Mouse (Mus musculus) neural tube, embryonic 10.5 days (tissue): ENCODE measurements around the gene 7530416G11Rik.

Experiments used
- DNase-seq: peaks from one replicate; pipeline ENCODE4 v3.0.0-alpha.2; 2017; ENCODE audit warnings: low spot score; ENCODE audit errors: extremely low spot score

7530416G11Rik gene

DNA sequence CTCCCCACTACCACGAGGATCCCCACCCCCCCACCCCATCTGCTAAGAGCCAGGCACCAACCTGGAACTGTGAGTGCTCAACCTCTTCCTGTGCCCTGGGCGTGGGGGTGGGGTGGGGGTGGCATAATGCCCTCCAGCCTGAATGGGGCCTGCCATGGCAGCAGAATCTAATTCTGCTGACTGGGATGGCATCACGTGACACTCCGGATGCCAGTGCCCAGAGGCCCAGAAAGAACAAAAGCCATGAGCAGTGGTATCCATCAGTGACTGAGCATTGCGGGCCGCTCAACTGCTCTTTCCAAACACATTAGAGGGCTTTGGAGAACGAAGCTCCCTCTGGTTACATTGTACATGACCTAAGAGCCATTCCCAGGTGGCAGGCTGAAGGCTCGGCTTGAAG, at the start of gene 7530416G11Rik:
7530416G11Rik (minus strand) TSS at position 101 of the 400 bp plus-strand sequence.
- DNase-seq = no peak

DNA sequence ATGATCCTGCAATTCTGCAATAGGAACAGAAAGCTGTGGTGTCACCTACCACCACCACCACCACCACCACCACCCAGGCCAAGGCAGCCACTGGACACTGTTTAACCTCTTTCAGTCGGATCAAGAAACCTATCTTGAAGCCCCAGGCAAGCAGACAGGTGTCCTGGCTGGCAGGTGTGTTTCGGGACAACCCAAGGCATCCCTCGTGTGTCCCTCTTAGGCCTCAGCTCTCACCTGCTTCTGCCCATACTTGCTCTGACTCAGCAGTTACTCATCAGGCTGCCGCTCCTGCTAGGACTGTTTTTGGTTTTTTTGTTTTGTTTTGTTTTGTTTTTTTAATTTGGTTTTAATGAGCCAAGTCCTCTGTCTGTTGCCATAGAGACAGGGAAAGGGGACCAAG, 43.5 kb upstream of the 7530416G11Rik start:
- DNase-seq = no peak

DNA sequence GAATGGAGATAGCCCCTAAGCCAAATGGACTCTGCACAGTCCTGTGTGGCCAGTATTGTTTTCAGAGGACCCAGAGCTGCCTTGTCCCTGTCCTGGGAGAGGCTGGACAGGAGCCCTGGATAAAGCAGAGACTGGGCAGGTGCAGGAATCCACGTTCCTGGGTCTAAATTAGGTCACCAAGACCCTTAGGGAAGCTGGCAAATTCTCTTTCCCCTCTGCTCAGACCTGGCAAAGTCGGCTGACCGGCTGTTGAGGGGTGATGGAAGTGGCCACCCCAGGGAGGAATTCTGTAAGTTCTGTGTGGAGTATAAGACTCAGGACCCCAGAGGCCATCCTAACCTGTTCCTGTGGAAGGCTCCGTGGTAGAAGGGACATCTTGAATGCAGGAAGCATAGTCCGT, 42.3 kb upstream of the 7530416G11Rik start:
- no peak for DNase-seq

DNA sequence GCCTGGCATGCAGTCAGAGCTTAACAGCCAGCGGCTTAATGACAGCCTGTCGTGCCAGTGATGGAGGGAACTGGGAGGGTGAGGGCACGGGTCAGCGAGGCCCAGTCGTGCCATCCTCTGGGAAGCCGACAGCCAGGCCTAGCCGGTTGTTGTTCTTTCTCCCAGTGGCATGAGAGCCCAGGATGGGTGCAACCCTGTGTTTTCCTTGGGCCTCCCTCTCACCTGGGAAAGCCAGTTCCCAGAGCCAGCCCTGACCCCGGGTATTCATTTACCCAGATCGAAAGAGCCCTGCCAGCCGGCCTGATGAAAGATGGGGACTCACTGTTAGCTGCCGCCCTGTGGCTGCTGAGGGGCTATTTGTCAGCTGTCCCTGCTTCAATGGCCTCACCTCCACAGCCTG, 35.1 kb upstream of the 7530416G11Rik start:
- peak; percentile 18 for DNase-seq

DNA sequence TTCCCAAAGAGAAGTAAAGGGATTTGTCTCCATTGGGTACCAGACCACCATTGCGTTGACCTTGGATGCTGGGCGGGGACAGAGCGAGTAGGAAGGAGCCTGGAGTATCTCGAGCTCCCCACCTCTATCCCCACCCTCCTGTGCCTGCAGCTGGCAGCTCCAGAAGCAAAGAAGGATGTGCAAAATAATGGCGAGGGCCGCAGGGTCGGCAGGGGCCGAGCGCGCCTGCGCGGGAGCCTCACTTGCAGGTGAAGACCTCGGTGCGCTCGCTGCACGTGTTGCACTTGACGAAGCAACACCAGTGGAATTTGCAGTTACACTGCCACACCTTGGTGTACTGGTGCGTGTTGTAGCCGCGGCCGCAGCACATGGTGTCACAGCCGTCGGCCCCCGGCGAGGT, 34.1 kb upstream of the 7530416G11Rik start:
- no peak for DNase-seq

DNA sequence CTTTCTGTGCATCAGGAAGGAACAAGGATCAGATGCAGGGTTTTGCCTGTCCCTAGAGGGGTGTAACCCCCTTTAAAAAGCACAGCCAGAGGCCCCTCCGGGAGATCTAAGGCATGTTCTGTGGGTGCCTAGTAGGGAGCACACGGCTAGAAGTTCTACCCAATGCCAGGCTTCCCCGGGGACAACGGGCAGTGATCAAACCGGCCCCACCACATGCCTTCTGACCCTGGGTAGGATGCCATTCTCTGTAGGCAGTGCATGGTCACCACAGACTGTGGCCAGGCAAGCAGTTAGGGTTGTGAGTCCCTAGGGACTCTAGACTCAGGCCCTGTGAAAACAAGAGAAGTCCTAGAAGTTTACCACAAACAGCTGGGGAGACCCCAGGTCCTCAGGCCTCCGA, 31.6 kb upstream of the 7530416G11Rik start:
- no peak for DNase-seq

DNA sequence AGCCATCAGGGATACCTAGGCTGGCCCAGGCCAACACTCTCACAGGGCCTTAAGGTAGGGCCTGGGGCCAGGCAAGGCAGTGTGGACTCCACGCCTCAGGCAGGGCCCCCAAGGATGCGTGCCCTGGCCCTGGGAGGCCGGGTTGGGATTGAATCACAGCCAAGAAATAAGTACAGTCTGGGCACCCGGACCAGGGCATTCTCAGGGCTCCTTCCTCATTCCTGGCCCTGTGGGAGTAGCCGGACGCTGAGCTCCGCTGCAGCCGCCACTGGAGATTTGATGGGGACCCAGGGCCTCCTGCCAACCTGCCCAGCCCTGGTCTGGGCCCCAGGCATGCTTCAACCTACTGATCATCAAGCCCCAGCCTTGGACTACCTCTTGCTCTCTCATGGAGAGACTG, 31.2 kb upstream of the 7530416G11Rik start:
- DNase-seq = no peak

DNA sequence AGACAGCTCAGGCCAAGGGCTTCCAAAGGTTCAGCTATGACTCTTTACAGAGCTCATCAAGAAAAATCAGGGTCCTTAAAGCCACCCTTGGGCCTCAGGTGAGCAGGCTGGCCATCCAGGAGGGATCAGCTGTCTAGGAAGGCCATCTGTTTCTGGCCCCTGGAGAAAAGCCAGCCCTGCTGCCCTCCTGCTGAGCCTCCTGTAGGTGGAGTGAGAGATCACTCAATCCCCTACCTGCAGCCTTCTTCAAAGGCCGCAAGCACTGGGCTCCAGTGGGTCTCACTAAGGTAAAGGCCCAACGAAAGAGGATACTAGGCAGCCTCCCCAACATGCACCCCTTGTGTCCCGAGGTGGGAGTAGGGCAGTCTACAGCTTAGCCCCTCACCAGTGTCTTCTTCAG, 29.0 kb upstream of the 7530416G11Rik start:
- no peak for DNase-seq

DNA sequence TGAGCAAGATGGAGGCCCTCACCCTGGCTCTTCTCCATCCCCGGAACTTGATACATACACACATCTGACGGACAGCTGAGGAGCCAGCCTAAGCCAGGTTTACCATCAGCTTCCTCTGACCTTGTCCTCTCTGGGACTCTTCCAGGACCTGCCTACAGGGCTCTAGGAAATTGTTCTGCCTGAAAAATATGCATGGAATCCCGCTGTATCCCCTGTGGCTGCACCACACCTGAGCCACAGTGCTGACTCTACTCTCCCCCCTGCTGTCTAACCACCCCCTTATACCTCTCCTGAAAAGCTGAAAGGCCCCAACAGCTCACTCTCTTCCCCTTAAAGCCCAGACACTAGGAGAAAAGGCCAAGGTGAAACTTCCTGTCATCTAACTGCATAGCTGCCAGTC, 26.9 kb upstream of the 7530416G11Rik start:
- no peak for DNase-seq

DNA sequence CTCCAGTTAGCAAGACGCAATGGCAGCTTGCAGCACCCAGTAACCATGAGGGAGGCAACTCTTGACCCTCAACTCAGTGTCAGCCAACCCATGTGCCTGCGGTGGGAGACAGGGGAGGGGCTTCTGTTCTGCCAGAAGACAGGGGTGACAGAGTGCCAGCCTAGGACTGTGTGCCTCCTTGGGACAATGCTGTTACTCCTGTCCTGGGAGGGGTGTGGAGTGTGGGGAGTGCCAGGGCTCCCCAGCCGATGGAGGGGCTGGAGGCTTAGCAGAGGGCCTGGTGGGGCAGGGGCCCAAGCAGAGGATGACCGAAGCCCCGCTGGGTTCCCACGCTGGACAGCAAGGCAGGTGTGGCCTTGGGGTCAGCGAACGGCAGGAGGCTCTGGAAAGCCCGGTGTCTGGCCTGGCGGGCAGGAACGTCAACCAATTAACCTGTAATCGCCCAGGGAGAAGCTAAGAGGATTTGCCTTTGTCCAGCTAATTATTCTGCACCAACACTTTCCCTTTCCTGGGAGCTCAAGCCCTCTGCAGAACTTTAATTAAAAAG, 21.4 kb upstream of the 7530416G11Rik start:
- no peak for DNase-seq

DNA sequence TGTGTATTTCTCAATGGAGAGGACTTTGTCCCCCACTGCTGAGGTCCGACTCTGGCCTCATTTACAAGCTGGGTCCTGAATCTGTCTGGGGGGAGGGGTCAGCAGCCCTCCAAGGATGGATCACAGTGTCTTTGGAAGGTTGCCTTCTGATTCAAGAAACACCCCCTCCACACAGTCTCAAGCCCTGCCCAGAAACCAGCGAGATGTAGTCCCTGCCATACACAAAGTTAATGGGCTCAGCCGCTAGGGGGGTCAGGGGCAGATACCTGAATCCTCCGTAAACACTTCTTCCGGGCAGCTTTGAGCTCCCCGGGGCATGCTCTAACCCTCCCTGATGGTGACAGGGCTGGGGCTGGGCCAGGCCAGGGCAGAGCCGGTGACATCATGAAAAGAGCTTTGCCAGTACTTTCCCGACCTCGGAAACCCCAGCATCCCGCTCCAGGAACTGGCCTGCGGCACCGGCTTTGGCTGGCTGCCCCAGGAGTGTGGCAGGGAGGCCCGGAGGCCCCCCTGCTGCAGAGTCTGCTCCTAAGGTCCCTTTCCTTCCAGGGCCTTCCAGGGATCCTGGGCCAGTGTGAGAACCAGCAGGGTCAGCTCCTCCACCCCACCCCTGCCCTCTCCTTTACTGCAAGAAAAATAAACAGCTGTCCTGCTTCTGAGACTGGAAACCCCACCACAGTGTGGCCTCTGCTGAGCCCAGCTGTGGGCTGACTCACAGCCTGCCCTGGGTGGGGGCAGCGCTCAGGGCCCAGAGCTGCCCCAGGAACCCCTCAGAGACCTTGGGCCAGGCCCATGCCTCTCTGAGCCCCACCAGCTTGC, 20.4 kb upstream of the 7530416G11Rik start:
- peak; percentile 35 for DNase-seq

DNA sequence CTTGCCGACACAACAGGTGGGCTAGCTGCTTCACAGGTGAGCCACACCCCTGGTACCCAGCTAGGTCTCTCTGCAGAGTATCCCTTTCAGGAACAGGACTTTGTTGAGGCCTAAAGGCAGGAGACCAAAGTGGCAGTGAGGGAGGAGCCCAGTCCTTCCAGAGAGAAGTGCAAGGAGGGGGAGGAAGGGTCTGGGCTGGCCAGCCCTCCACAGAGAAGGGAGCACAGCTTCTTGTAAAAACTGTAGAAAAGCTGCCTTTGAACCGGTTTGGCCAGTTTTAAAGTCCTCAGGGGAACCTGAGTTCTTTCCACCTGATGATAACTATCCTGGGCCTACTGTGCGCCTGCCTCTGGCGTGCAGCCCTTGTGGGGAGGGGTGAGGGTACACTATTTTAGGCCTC, 16.4 kb upstream of the 7530416G11Rik start:
- no peak for DNase-seq

DNA sequence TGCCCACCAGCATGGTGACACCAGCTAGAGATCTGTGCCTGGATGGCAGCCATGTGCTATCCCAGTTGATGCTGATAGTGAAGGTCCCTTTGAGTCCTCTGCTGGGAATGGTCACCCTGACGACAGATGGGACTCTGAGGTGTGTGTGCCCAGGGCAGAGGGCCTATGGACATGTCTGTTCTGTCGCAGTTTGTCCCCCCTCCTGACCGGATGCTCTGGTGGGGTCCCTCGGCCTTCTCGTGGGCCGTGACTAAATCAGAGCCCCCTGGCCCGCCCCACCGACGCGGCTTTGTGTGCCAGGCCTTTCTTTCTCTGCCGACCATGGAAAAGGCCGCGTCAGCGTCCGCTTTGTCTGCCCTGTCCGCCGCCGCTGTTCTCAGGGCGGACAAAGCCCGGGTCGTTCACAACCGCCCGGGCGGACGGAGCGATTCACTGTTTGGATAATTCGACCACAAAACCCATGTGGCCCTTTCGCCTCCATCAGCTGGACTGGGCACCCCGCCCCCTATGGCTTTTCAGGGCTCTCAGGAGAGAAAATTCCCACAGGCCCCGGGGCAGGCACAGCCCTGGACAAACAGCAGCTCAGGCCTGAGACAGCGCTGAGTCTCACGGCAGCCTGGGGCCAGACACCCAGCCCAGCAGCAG, 4.5 kb upstream of the 7530416G11Rik start:
- DNase-seq = peak; percentile 70

DNA sequence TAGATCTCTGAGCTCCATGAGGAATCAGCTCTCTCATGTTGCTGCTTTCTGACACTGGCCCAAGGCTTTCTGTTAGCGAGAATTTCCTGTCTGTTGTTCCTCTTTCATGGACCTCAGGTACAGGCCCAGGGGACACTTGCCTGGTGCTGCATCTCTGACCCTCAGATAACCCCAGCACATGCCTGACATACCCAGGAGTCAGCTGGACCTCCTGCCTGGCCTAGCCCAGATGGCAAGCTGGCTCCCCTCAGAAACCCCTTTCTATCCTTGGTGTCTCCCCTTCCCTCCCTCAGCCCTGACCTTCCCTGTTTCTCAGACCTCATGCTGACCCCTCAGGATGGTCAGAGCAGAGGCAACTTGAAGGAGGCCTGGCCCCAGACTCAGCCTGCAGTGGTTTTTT, 3.7 kb upstream of the 7530416G11Rik start:
- DNase-seq = no peak

DNA sequence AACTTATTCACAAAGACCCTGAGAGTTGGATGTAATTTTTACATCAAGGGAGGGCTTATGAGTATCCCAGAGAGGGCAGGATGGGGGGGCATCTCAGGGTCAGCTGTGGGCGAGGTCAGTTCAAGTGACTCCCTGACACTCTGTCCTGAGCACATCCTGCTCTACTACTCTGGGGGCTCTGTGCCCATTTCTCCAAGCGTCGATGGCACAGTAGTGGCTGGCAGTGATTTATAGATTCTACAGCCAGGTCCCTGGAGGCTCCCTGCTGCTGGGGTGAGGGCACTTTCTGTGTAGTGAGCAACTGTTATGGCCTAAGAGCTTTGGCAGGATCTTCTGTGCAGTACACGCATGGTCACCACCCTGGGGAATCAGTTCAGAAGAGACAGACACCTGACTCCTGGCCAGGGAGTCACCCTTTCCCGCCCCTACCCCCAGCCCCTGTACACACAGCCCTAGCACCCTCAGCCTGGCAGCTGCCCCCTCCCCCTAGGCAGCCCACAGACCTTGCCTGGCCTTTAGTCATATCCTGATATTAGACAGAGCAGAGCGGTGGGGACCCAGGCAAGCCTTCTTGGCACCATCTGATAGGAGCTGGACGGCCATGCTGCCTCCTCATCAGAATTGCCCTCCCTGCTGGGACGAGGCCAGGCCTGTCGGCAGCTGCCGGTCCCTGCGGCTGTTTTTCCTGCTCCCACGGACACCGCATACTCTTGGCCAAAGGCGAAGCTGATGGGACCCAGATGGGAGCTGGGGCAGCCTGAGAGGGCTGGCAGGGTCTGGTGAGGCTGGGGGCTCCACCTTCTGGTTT, 2.3 kb upstream of the 7530416G11Rik start:
- no peak for DNase-seq

DNA sequence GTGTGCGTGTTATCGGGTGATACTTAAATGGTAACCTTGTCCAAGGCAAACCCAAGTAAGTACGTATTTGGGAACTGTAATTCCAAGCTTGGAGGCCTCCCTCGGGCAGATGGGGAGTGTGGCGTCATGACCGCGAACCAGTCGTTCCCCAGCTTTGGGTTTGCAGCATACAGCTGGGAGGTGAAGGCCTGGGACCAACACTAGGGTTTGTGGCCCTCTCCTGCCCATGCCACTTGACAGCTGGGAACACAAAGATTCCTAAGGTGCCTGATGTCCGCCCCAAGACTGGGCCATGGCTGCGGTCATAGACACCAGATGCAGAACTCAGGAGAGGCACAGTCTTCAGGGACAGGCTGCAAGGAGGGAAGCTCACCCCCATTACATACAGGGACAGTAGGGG, 2.8 kb downstream of the 7530416G11Rik start:
- no peak for DNase-seq

DNA sequence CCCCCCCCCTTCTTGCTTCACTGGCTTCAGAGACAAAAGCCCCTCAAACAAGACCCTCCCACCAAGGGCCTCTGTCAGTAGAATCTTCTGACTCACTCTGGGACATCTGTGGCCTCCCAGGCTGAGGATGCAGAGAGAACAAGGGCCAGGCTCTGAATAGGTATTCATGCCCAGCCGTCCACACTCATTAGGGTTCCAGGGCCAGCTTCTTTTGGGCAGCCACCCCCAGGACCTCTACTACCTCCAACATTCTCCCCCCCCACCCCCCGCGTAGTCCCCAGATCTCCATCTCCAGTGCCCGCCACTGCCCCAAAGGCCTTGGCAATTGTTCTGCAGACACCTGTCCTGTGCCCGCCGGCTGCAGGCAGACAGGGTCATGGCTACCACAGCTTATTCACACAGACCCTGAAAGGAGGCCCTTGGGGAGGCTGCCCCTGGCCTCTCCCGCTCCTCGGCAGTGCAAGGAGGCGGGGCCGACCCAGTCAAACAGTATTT, 5.0 kb downstream of the 7530416G11Rik start:
- peak; percentile 61 for DNase-seq

DNA sequence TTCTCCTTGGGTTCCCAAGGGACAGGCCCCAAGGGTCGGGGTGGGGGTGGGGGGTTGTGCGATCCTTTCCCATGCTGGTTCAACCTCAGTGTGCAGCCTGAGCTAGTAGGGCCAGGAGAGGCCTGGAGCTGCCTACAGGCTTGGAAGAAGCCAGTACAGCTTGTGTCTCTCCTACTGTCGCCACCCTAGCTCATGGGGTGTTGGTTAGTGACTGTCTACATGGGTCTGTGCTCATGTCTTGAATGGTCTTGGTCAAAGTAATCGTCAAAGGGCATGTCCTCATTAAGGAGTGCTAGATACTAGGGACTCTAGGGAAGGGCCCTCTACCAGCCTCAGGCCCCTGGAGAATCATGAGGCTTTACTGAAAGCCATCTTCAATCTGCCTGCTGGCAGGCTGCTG, 5.5 kb downstream of the 7530416G11Rik start:
- DNase-seq = no peak

DNA sequence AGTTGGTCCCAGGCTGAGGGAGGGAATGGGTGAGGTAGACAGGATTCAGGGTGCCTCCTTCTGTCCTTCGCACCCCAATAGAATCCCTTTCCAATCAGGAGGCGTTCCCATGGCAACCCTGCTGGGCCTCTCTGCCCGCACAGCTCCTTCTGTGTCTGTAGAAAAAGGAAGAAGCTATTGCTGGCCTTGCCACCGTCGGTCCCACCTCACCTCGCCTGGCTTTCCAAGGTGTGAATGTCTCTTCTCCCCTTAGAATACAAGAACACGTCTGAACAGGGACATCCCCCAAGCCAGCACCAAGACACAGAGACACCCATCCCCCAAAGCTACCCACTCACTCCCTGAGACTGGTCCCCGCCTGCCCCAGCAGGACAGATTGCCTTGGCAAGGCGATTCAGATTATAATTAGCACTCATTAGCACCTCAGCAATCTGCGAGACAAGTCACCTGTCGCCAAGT, 8.8 kb downstream of the 7530416G11Rik start:
- no peak for DNase-seq

DNA sequence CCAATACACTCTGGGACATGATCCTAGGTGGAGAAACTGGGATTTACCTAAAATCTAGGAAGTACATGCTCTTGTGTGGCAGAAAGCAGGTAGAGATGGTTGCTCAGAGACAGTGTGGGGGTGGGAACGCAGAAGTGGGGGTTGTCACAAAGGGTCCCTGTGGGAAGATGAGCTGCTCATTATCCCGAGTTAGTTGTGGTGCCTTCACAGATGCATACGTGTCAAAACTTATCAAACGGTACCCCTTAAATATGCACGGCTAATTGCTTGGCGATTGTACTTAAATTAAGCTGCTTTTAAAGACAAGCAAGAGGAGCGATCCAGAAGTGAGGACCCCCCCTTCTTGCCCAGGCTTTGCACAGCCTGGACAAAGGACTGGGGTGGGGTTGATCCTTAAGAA, 13.3 kb downstream of the 7530416G11Rik start:
- DNase-seq = no peak

DNA sequence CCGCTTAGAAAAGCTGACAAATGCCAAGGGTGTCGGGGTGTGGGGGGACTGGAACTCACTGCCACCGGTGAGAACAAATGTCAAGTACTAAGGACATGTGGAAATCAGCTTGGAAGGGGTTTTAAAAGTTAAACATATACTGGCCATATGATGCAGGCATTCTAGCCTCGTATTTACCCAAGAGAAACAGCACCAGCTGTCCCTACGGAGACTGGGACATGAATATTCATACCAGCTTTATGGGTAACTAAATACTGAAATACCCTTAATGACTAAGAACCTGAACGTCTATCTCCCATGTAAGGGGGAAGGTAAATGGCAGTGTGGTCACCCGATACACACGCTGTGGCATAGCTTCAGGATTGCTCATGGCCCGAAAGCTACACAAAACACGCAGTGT, 14.1 kb downstream of the 7530416G11Rik start:
- no peak for DNase-seq

DNA sequence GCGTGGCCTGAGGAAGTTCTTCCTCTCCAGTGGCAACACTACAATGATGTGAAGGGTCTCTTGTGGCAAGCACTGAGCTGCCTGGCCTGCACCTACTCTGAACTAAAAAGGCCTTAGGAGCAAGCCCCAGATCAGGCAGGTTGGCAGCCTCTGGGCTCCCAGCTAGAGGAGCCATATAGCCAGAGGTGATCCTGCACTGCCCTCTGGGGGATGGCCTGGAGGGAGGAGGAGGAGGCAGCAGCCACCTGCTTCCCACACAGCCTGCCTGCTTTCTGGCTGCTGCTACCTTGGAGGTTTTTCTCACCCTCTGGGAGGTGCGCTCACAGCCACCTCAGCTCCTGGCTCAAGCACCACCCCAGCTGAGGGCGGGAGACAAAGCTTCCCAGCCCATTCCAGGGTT, 22.4 kb downstream of the 7530416G11Rik start:
- DNase-seq = no peak
